Mouse (Mus musculus) heart, postnatal 0 days (tissue): ENCODE measurements at regions not wholly inside any gene's neighbourhood (a gene's known extent, or its start where the extent isn't known, plus 50 kb on each side); places are given as distances from the start of the nearest gene placed in this dataset.

Experiments
- CTCF ChIP-seq: IDR thresholded peaks from 2 replicates; pipeline ENCODE4 v1.5.1; 2016; ENCODE audit warnings: antibody characterized with exemption, control low read depth, low read depth
- EP300 ChIP-seq: IDR thresholded peaks from 2 replicates; pipeline ENCODE4 v1.6.1; 2016; ENCODE audit warnings: antibody characterized with exemption, low read depth

GRCm38 (mm10) chr2:137660449-137660848, 544.0 kb upstream of the Jag1 start:
- no peak for TF ChIP-seq CTCF
- no peak for TF ChIP-seq EP300
